ENCODE assay signal across 11 mouse cellular contexts in genomic region chr2:80444418-80445365, GRCm38 (mm10). TPM values are rescaled to one million over a fixed set of nuclear protein-coding genes. Genes with fewer than 3 reads are reported as not detected.
DNase-seq lines count a peak whose midpoint lies in the region; ATAC-seq and TF ChIP-seq lines count a peak whose summit lies in the region.
"Had no signal": no experiment of that assay in that cellular context is flagged by ENCODE, and none has a peak within 500 bp of the region (broad histone marks: within the 10 kb centered on the region; RNA-seq: fewer than 3 reads in every experiment).

No protein-coding gene starts in this region.

- H3K4me2 ChIP-seq in intestine, embryonic 14.5 days (ENCODE audit: low read length), result no peak overlapping the region
- H3K4me2 ChIP-seq in intestine, postnatal 0 days (replicated peaks; ENCODE audit: low read depth), result no peak overlapping the region
- H3K4me2 ChIP-seq in embryonic facial prominence, embryonic 11.5 days (ENCODE audit: low read depth, low read length), result peak overlapping the region; percentile 31; the same call in 1 of the 2 replicates
- H3K4me2 ChIP-seq in limb, embryonic 11.5 days (ENCODE audit: low read depth, severe bottlenecking), result peak overlapping the region; percentile 95

- 57% methylated on average over 14 of the region's 14 CpGs for WGBS in intestine, embryonic 14.5 days
- WGBS in intestine, postnatal 0 days, result 75% methylated on average over 14 of the region's 14 CpGs
- 57% methylated on average over 14 of the region's 14 CpGs for WGBS in embryonic facial prominence, embryonic 11.5 days
- WGBS in limb, embryonic 11.5 days, result 43% methylated on average over 14 of the region's 14 CpGs

- no peak overlapping the region for H3K9ac ChIP-seq in intestine, embryonic 14.5 days (ENCODE audit: low read length)
- no peak overlapping the region for H3K9ac ChIP-seq in intestine, postnatal 0 days (ENCODE audit: low read depth, low read length)
- no peak overlapping the region; the same call in 1 of the 2 replicates for H3K9ac ChIP-seq in embryonic facial prominence, embryonic 11.5 days (replicated peaks; ENCODE audit: low read length)
- peak overlapping the region; percentile 94 for H3K9ac ChIP-seq in limb, embryonic 11.5 days (ENCODE audit: low read length)
- H3K9ac ChIP-seq: stomach, embryonic 15.5 days had no signal

- no peak overlapping the region for H3K4me3 ChIP-seq in intestine, embryonic 14.5 days (ENCODE audit: low read depth, low read length)
- no peak overlapping the region for H3K4me3 ChIP-seq in intestine, postnatal 0 days (ENCODE audit: low read depth, low read length)
- H3K4me3 ChIP-seq in embryonic facial prominence, embryonic 11.5 days (ENCODE audit: low read depth, low read length), result peak overlapping the region; percentile 55
- peak overlapping the region; percentile 83 for H3K4me3 ChIP-seq in limb, embryonic 11.5 days (ENCODE audit: low read depth, low read length)
- H3K4me3 ChIP-seq: stomach, embryonic 15.5 days had no signal

- H3K9me3 ChIP-seq in intestine, embryonic 14.5 days (ENCODE audit: control insufficient read depth, low read length), result no peaks in the 10 kb centered on the region
- no peaks in the 10 kb centered on the region for H3K9me3 ChIP-seq in intestine, postnatal 0 days (ENCODE audit: control insufficient read depth)
- no peaks in the 10 kb centered on the region for H3K9me3 ChIP-seq in embryonic facial prominence, embryonic 11.5 days (replicated peaks; ENCODE audit: control insufficient read depth, low read length)
- H3K9me3 ChIP-seq in limb, embryonic 11.5 days (ENCODE audit: control insufficient read depth, low read length), result no peaks in the 10 kb centered on the region
- H3K9me3 ChIP-seq: stomach, embryonic 15.5 days had no signal

- no peak for TF ChIP-seq CTCF in intestine, postnatal 0 days (IDR thresholded peaks at IDR 0.05; ENCODE audit: low read depth)

- H3K27me3 ChIP-seq in intestine, embryonic 14.5 days (replicated peaks; ENCODE audit: control insufficient read depth, insufficient read depth, low read length), result peaks cover 18% of the 10 kb centered on the region; the same call in 1 of the 2 replicates
- H3K27me3 ChIP-seq in intestine, postnatal 0 days (replicated peaks; ENCODE audit: control insufficient read depth, insufficient read depth, low read length), result 0 out of 2 replicates have a peak, but pooled peaks cover 11% of the 10 kb centered on the region
- H3K27me3 ChIP-seq in embryonic facial prominence, embryonic 11.5 days (ENCODE audit: control insufficient read depth, insufficient read depth, low read length), result no peaks in the 10 kb centered on the region
- no peaks in the 10 kb centered on the region for H3K27me3 ChIP-seq in limb, embryonic 11.5 days (ENCODE audit: control insufficient read depth, insufficient read depth, low read length)

- no peak for ATAC-seq in intestine, embryonic 14.5 days (replicated peaks; ENCODE audit: low FRiP score, low TSS enrichment, low read depth)
- no peak for ATAC-seq in intestine, postnatal 0 days
- ATAC-seq in embryonic facial prominence, embryonic 11.5 days (replicated peaks; ENCODE audit: insufficient number of reproducible peaks, low FRiP score, low TSS enrichment, low read depth), result no peak
- ATAC-seq in limb, embryonic 11.5 days (ENCODE audit: insufficient number of reproducible peaks, low FRiP score, low TSS enrichment, low read depth), result no peak

- no peaks in the 10 kb centered on the region for H3K4me1 ChIP-seq in intestine, embryonic 14.5 days (replicated peaks; ENCODE audit: control insufficient read depth, insufficient read depth, low read length)
- no peaks in the 10 kb centered on the region; the same call in 1 of the 2 replicates for H3K4me1 ChIP-seq in intestine, postnatal 0 days (replicated peaks; ENCODE audit: control insufficient read depth, insufficient read depth, low read length)
- no peaks in the 10 kb centered on the region for H3K4me1 ChIP-seq in embryonic facial prominence, embryonic 11.5 days (ENCODE audit: control insufficient read depth, insufficient read depth, low read length)
- 0 out of 2 replicates have a peak, but pooled peaks cover 3% of the 10 kb centered on the region for H3K4me1 ChIP-seq in limb, embryonic 11.5 days (ENCODE audit: control insufficient read depth, insufficient read depth, low read length)

- no peaks in the 10 kb centered on the region for H3K36me3 ChIP-seq in intestine, embryonic 14.5 days (ENCODE audit: control insufficient read depth, insufficient read depth, low read length)
- no peaks in the 10 kb centered on the region for H3K36me3 ChIP-seq in intestine, postnatal 0 days (ENCODE audit: control insufficient read depth, insufficient read depth)
- H3K36me3 ChIP-seq in embryonic facial prominence, embryonic 11.5 days (replicated peaks; ENCODE audit: control insufficient read depth, insufficient read depth, low read depth, low read length), result no peaks in the 10 kb centered on the region
- H3K36me3 ChIP-seq in limb, embryonic 11.5 days (ENCODE audit: control insufficient read depth, insufficient read depth, low read length), result no peaks in the 10 kb centered on the region
- H3K36me3 ChIP-seq: stomach, embryonic 15.5 days had no signal

- H3K27ac ChIP-seq in intestine, embryonic 14.5 days (ENCODE audit: low read depth), result no peak overlapping the region
- H3K27ac ChIP-seq in intestine, postnatal 0 days (ENCODE audit: low read depth, low read length), result no peak overlapping the region
- H3K27ac ChIP-seq in embryonic facial prominence, embryonic 11.5 days (replicated peaks; ENCODE audit: low read depth, low read length), result no peak overlapping the region
- H3K27ac ChIP-seq in limb, embryonic 11.5 days (replicated peaks; ENCODE audit: low read depth, low read length), result no peak overlapping the region; the same call in 1 of the 2 replicates
- H3K27ac ChIP-seq: stomach, embryonic 15.5 days had no signal

- peak; percentile 6 for DNase-seq in cerebellum, postnatal 25 days
- DNase-seq in cerebellum, adult 11 months, result no peak
- DNase-seq in intestine, embryonic 14.5 days (ENCODE audit: low spot score), result peak; percentile 53
- DNase-seq in embryonic facial prominence, embryonic 11.5 days (ENCODE audit: low spot score), result no peak
- peak; percentile 37 for DNase-seq in limb, embryonic 11.5 days (ENCODE audit: low spot score)
- no peak for DNase-seq in testis, postnatal 10 days (ENCODE audit: low spot score)
- DNase-seq in ovary, postnatal 36 days (ENCODE audit: low spot score), result no peak
- DNase-seq: cerebellum, adult 11-12 months; liver had no signal

RNA-seq across cellular contexts. Expression of gene Frzb, which starts 2.7 kb away (rescaled TPM):
- polyA plus RNA-seq in intestine, embryonic 14.5 days (2014; fragmentation: Nextera tagmentation; extraction: Ambion mirVana), result 1.9 and 2.2 TPM in 2 replicates
- polyA plus RNA-seq in intestine, postnatal 0 days (2015; fragmentation: Nextera tagmentation; extraction: Ambion mirVana), result 1.1 and 1.2 TPM in 2 replicates
- polyA plus RNA-seq in embryonic facial prominence, embryonic 11.5 days (2014; fragmentation: Nextera tagmentation; extraction: Ambion mirVana), result 73.6 and 78.6 TPM in 2 replicates
- 118 and 120 TPM in 2 replicates for polyA plus RNA-seq in limb, embryonic 11.5 days (2014; fragmentation: Nextera tagmentation; extraction: Ambion mirVana)

Comparison
In these comparisons a context has a peak if more than half of its experiments do, and no peak if none do; other contexts are left out.
1. DNase-seq: peak in cerebellum, postnatal 25 days (2 of 2), intestine, embryonic 14.5 days (single experiment) and limb, embryonic 11.5 days (single experiment); none in cerebellum, adult 11 months (single experiment), embryonic facial prominence, embryonic 11.5 days (single experiment), testis, postnatal 10 days (single experiment) and ovary, postnatal 36 days (single experiment).
2. H3K4me2 ChIP-seq: peak in embryonic facial prominence, embryonic 11.5 days (single experiment) and limb, embryonic 11.5 days (single experiment); none in intestine, embryonic 14.5 days (single experiment) and intestine, postnatal 0 days (single experiment).
3. H3K4me3 ChIP-seq: peak in embryonic facial prominence, embryonic 11.5 days (single experiment) and limb, embryonic 11.5 days (single experiment); none in intestine, embryonic 14.5 days (single experiment) and intestine, postnatal 0 days (single experiment).
4. RNA of gene Frzb, which starts 2.7 kb away (polyA plus RNA-seq): 118 to 120 TPM in limb, embryonic 11.5 days and 73.6 to 78.6 TPM in embryonic facial prominence, embryonic 11.5 days; 1.9 to 2.2 TPM in intestine, embryonic 14.5 days and 1.1 to 1.2 TPM in intestine, postnatal 0 days; every median in the first group is over 10 times any median in the second.